Mouse (Mus musculus) liver, embryonic 14.5 days (tissue): ENCODE measurements around the gene Wdr31.

Experiments
- CTCF ChIP-seq: IDR thresholded peaks from 2 replicates; pipeline ENCODE4 v1.5.1; 2016; ENCODE audit warnings: antibody characterized with exemption, low read depth, control low read depth
- EP300 ChIP-seq: IDR thresholded peaks from 2 replicates; pipeline ENCODE4 v1.6.1; 2016; ENCODE audit warnings: antibody characterized with exemption, low read depth

- no peak for TF ChIP-seq CTCF
- no peak for TF ChIP-seq EP300
Observed at GRCm38 (mm10) chr4:62439793-62440192, 30.9 kb downstream of the Wdr31 start.
